Mouse (Mus musculus) forebrain, embryonic 14.5 days (tissue): Measurements from ENCODE around the gene Mthfr. TPM values are rescaled to one million over a fixed set of nuclear protein-coding genes. Genes with fewer than 3 reads are reported as not detected.
A peak's percentile ranks its signal among the peaks of the same experiment; 100 is the strongest.

ENCODE experiments used
- ATAC-seq: fragments of 200-750 bp; cut with Nextera tagmentation; 2 replicates; pipeline ENCODE4 v1.8.0; 2017; ENCODE audit warnings: mild to moderate bottlenecking, moderate library complexity
- DNase-seq: peaks from one replicate; pipeline ENCODE4 v3.0.0-alpha.2; 2015; ENCODE audit warnings: low spot score
- H3K27ac ChIP-seq: fragments of 300-500 bp; sonication (generic); 2 replicates; pipeline ENCODE4 v1.5.1; 2014; ENCODE audit warnings: low read depth, mild to moderate bottlenecking, control low read depth, low read length, moderate library complexity
- H3K27me3 ChIP-seq: fragments of 300-500 bp; sonication (generic); replicated peaks from 2 replicates; pipeline ENCODE4 v1.6.1; 2014; ENCODE audit warnings: low read length, control low read depth, mixed read lengths; ENCODE audit not compliant: control insufficient read depth, insufficient read depth
- H3K36me3 ChIP-seq: fragments of 300-500 bp; sonication (generic); 2 replicates; pipeline ENCODE4 v1.6.1; 2014; ENCODE audit warnings: low read length, control low read depth; ENCODE audit not compliant: control insufficient read depth, insufficient read depth
- H3K4me1 ChIP-seq: fragments of 300-500 bp; sonication (generic); 2 replicates; pipeline ENCODE4 v1.6.1; 2014; ENCODE audit warnings: antibody characterized with exemption, low read length, control low read depth; ENCODE audit not compliant: control insufficient read depth, insufficient read depth
- H3K4me2 ChIP-seq: fragments of 300-500 bp; sonication (generic); 2 replicates; pipeline ENCODE4 v1.6.1; 2014; ENCODE audit warnings: mild to moderate bottlenecking, control low read depth, low read length
- H3K4me3 ChIP-seq: fragments of 300-500 bp; sonication (generic); 2 replicates; pipeline ENCODE4 v1.5.1; 2014; ENCODE audit warnings: low read depth, low read length, control low read depth
- H3K9ac ChIP-seq: fragments of 300-500 bp; sonication (generic); 2 replicates; pipeline ENCODE4 v1.6.1; 2014; ENCODE audit warnings: mild to moderate bottlenecking, low read length, control low read depth, moderate library complexity
- H3K9me3 ChIP-seq: fragments of 300-500 bp; sonication (generic); replicated peaks from 2 replicates; pipeline ENCODE4 v1.6.1; 2016; ENCODE audit warnings: low read length, control low read depth, mixed read lengths; ENCODE audit not compliant: control insufficient read depth
- WGBS: fragments of 180-500 bp; shearing (Covaris S2); extraction: QIAGEN DNeasy Blood & Tissue Kit; methylation state at CpG from one replicate; pipeline ENCODE4 v1.1.7; 2014; 5-methylcytosine and 5-hydroxymethylcytosine counted together
- polyA plus RNA-seq: library from polyadenylated mRNA; unstranded; fragments of >200 nt; fragmentation: Nextera tagmentation; extraction: Ambion mirVana; gene quantifications from 2 replicates; pipeline ENCODE4 v1.2.1, GENCODE M21; 2014

The Mthfr gene
- polyA plus RNA-seq, 1 experiment from 2014 or later, result 12.4 TPM

- Histone ChIP-seq H3K27ac (peak within 1 kb of the TSS; percentile 62; the same call in 1 of the 2 replicates), H3K36me3 (no peaks in the 10 kb centered on the region), H3K27me3 (no peaks in the 10 kb centered on the region), H3K4me2 (peak within 1 kb of the TSS; percentile 78), H3K9ac (peak within 1 kb of the TSS; percentile 58), H3K4me3 (peak within 1 kb of the TSS; percentile 49), H3K4me1 (peaks cover 14% of the 10 kb centered on the region), H3K9me3 (no peaks in the 10 kb centered on the region)
- WGBS, result 5% methylated on average over 31 of the region's 34 CpGs
- ATAC-seq (peak; percentile 95), DNase-seq (peak; percentile 96)
These were observed 49.1 kb downstream of the Mthfr start, which contains the start of gene Agtrap for GRCm38 (mm10) chr4:148087907-148088527. TSS of gene Agtrap (minus strand) at chr4:148088031.

GRCm38 (mm10) chr4:148089166-148089565 is 50.3 kb downstream of the Mthfr start:
- Histone ChIP-seq H3K27me3 (no peaks in the 10 kb centered on the region), H3K9me3 (no peaks in the 10 kb centered on the region), H3K4me2 (no peak overlapping the region), H3K36me3 (no peaks in the 10 kb centered on the region), H3K27ac (no peak overlapping the region), H3K4me1 (peaks cover 14% of the 10 kb centered on the region), H3K4me3 (no peak overlapping the region), H3K9ac (no peak overlapping the region)
- ATAC-seq (no peak), DNase-seq (no peak)
- WGBS, result 63% methylated on average over 4 of the region's 4 CpGs

GRCm38 (mm10) chr4:148091181-148091580 is 52.3 kb downstream of the Mthfr start:
- Histone ChIP-seq H3K9ac (no peak overlapping the region), H3K4me2 (no peak overlapping the region), H3K27me3 (no peaks in the 10 kb centered on the region), H3K9me3 (no peaks in the 10 kb centered on the region), H3K36me3 (no peaks in the 10 kb centered on the region), H3K4me3 (no peak overlapping the region), H3K27ac (no peak overlapping the region), H3K4me1 (peaks cover 14% of the 10 kb centered on the region)
- DNase-seq (no peak), ATAC-seq (no peak)
- 95% methylated on average over 1 of the region's 1 CpGs for WGBS

DNA sequence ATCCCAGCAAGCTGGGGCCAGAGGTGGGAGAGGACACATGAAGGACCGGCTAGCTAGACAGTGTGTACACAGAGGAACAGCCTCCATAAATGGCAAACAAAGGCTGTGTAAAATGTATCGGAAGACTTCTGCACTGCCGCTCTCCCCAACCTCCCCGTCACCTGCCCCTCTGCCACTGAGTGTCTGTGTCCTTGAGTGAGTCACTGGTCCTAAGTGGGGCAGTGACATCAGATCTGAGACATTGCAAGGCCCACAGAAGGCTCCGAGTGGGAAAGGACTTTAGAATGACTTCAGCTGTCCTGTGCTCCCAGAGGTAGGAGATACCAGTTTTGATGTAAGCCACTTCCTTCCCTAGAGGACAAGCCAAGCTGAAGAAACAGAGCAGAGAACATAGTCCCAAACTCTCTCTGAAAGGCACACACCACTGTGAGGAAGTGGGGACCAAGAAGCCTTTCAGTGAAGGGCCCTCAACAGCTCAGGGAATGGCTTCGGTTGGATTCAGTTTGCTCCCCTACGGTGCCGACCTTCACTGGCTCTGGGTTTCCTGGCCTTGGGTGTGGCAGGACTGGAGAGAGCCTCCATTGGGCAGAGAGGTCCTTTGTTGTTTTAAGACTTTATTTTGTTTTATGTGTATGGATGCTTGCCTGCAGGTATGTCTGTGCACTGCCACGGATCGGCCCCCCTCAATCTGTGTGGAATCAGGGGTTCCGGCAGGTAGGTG is 53.8 kb downstream of the Mthfr start:
- Histone ChIP-seq H3K27me3 (no peaks in the 10 kb centered on the region), H3K4me2 (no peak overlapping the region), H3K9ac (no peak overlapping the region), H3K4me3 (no peak overlapping the region), H3K9me3 (no peaks in the 10 kb centered on the region), H3K36me3 (no peaks in the 10 kb centered on the region), H3K27ac (no peak overlapping the region), H3K4me1 (peaks cover 5% of the 10 kb centered on the region)
- no peak for ATAC-seq
- WGBS, result 91% methylated on average over 11 of the region's 11 CpGs
- DNase-seq, result no peak

DNA sequence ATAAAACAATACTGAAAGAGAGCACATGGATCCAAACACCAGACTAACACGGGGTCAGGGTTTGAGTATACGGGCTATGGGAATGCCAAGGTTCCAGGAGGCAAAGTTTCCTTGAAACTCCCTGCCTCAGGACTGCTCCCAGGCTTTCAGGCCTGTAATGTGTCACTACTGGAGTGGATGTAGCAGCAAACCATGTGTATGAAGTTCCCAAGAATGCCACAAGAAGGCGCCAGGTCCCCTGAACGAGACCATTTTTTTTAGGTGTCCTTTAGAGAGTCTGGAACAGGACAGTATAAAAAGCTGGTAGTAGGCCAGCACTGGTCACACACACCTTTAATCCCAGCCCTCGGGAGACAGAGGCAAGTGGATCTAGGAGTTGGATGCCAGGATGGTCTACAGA is 55.3 kb downstream of the Mthfr start:
- Histone ChIP-seq H3K27ac (no peak overlapping the region), H3K9ac (no peak overlapping the region), H3K4me1 (no peaks in the 10 kb centered on the region), H3K27me3 (no peaks in the 10 kb centered on the region), H3K36me3 (no peaks in the 10 kb centered on the region), H3K4me3 (no peak overlapping the region), H3K4me2 (no peak overlapping the region), H3K9me3 (no peaks in the 10 kb centered on the region)
- WGBS, result 65% methylated on average over 5 of the region's 5 CpGs
- no peak for DNase-seq
- ATAC-seq, result no peak

GRCm38 (mm10) chr4:148095081-148095480 is 56.2 kb downstream of the Mthfr start:
- DNase-seq (no peak), ATAC-seq (no peak)
- H3K9ac ChIP-seq, result no peak overlapping the region
- H3K27ac ChIP-seq, result no peak overlapping the region
- H3K9me3 ChIP-seq, result no peaks in the 10 kb centered on the region
- WGBS, result 68% methylated on average over 4 of the region's 4 CpGs
- H3K4me1 ChIP-seq, result no peaks in the 10 kb centered on the region
- H3K4me3 ChIP-seq, result no peak overlapping the region
- H3K27me3 ChIP-seq, result no peaks in the 10 kb centered on the region
- H3K36me3 ChIP-seq, result no peaks in the 10 kb centered on the region
- no peak overlapping the region for H3K4me2 ChIP-seq

DNA sequence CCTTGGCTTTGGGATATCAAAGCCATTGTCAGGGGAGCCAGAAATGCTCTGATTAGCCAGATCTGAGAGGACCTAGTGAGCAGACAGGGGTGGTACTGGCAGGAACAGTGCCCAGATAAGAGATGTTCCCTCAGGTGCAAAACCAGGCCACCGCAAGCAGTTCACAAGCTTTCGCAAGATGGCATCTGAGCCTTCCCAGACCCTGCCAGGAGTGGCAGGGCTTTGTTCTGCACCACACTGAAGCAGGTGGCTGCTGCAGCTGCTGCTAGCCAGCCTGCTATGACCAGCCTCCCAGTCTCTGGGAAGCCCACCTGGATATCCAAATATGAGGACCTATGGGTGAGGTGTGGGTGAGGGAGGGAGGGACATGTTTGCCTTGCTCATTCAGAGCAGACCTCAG is 59.1 kb downstream of the Mthfr start:
- WGBS, result 72% methylated on average over 2 of the region's 2 CpGs

DNA sequence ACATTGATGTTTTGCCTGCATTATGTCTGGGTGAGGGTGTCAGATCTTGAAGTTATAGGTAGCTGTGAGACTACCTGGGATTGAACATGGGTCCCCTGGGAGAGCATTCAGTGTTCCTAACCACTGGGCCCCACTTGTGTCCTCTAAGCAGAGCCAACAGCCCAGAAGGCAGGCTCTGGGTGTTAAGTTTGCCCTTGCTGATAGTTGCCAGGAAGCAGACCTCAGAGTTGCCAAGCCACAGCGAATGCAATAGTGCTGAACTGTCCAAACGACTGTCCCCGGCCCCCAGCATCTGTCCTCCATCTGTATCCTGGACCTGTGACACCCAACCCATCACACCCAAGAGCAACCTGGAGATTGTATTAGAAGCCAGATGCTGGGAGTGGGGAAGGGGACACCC is 59.8 kb downstream of the Mthfr start:
- DNase-seq, result no peak
- H3K4me3 ChIP-seq, result no peak overlapping the region
- no peaks in the 10 kb centered on the region for H3K9me3 ChIP-seq
- H3K36me3 ChIP-seq, result peaks cover 14% of the 10 kb centered on the region; the same call in 1 of the 2 replicates
- H3K27ac ChIP-seq, result no peak overlapping the region
- H3K4me2 ChIP-seq, result no peak overlapping the region
- 87% methylated on average over 3 of the region's 3 CpGs for WGBS
- H3K27me3 ChIP-seq, result no peaks in the 10 kb centered on the region
- peaks cover 9% of the 10 kb centered on the region; the same call in 1 of the 2 replicates for H3K4me1 ChIP-seq
- no peak for ATAC-seq
- H3K9ac ChIP-seq, result no peak overlapping the region

More for the DNA sequence above, 59.1 kb downstream of the Mthfr start:
- H3K4me3 ChIP-seq, result no peak overlapping the region
- H3K9ac ChIP-seq, result no peak overlapping the region
- H3K9me3 ChIP-seq, result no peaks in the 10 kb centered on the region
- no peaks in the 10 kb centered on the region for H3K27me3 ChIP-seq
- H3K36me3 ChIP-seq, result peaks cover 14% of the 10 kb centered on the region; the same call in 1 of the 2 replicates
- 0 out of 2 replicates have a peak overlapping the region, but pooled peaks have one; percentile 16 for H3K27ac ChIP-seq
- ATAC-seq (no peak), DNase-seq (no peak)
- peaks cover 9% of the 10 kb centered on the region; the same call in 1 of the 2 replicates for H3K4me1 ChIP-seq
- H3K4me2 ChIP-seq, result no peak overlapping the region
